Comparison of ENCODE assay signal across 8 mouse cellular contexts in the genomic region with DNA sequence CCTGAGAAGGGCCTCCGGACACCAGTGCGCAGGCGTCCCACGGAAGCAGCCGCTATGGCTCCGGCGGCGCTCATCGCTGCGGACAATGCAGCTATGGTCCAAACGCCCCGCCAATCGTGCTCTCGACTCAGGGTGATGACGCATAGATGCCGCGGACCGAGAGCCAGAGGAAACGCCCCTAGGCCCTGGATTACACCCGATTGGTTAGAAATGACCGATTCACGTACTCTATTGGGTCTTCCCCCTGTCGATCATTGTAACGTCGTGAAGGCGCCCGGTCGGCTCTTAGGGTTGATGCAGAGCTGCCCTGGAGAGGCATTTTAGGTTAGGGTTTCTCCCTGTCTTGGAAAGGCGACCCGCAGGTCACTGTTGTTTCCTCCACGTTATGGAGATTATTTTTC. TPM values are rescaled to one million over a fixed set of nuclear protein-coding genes. Genes with fewer than 3 reads are reported as not detected.
DNase-seq lines count a peak whose midpoint lies in the region; ATAC-seq and TF ChIP-seq lines count a peak whose summit lies in the region.

A gene (minus strand): TSS at position 179 of the 401 bp plus-strand sequence.

- H3K36me3 ChIP-seq in limb, embryonic 13.5 days = peaks cover 12% of the 10 kb centered on the region
- no peaks in the 10 kb centered on the region for H3K36me3 ChIP-seq in midbrain, embryonic 15.5 days (replicated peaks)

- DNase-seq in CD8-positive naive resting alpha-beta T cell, adult 2 months (ENCODE audit: low read depth in 2 of 2, low spot score in 2 of 2) = peak; percentile 88 to 94
- DNase-seq in brain, embryonic 14.5 days (ENCODE audit: low read depth) = peak; percentile 99
- DNase-seq in heart, adult 9 months (ENCODE audit: low spot score in 2 of 2) = peak; percentile 97 to 98
- peak; percentile 98 for DNase-seq in kidney, adult 9 months
- peak; percentile 80 to 87 for DNase-seq in spleen, postnatal 14 days (ENCODE audit: low spot score in 2 of 2)

- peak within 1 kb of the TSS; percentile 93 for H3K27ac ChIP-seq in limb, embryonic 13.5 days
- H3K27ac ChIP-seq in midbrain, embryonic 15.5 days = peak within 1 kb of the TSS; percentile 98

- H3K4me1 ChIP-seq in limb, embryonic 13.5 days = peaks cover 6% of the 10 kb centered on the region
- peaks cover 12% of the 10 kb centered on the region for H3K4me1 ChIP-seq in midbrain, embryonic 15.5 days

- peak; percentile 97 for ATAC-seq in erythroblast, adult 5-6 weeks (replicated peaks; ENCODE audit: low FRiP score, poor library complexity, severe bottlenecking)
- peak; percentile 100 for ATAC-seq in limb, embryonic 13.5 days (ENCODE audit: low FRiP score, low read depth)
- ATAC-seq in midbrain, embryonic 15.5 days (replicated peaks) = peak; percentile 100

- H3K9me3 ChIP-seq in limb, embryonic 13.5 days = no peaks in the 10 kb centered on the region
- no peaks in the 10 kb centered on the region for H3K9me3 ChIP-seq in midbrain, embryonic 15.5 days

- H3K27me3 ChIP-seq in limb, embryonic 13.5 days = no peaks in the 10 kb centered on the region
- no peaks in the 10 kb centered on the region for H3K27me3 ChIP-seq in midbrain, embryonic 15.5 days (replicated peaks)

- TF ChIP-seq CTCF in brain, embryonic 14.5 days (IDR thresholded peaks at IDR 0.05; ENCODE audit: borderline replicate concordance, extremely low read depth, insufficient read depth, insufficient read length) = no peak

- peak within 1 kb of the TSS; percentile 69 for H3K4me2 ChIP-seq in limb, embryonic 13.5 days (replicated peaks)
- peak within 1 kb of the TSS; percentile 66 for H3K4me2 ChIP-seq in midbrain, embryonic 15.5 days

- H3K9ac ChIP-seq in limb, embryonic 13.5 days = peak within 1 kb of the TSS; percentile 76
- H3K9ac ChIP-seq in midbrain, embryonic 15.5 days = peak within 1 kb of the TSS; percentile 68

- peak within 1 kb of the TSS; percentile 69 for H3K4me3 ChIP-seq in limb, embryonic 13.5 days
- H3K4me3 ChIP-seq in midbrain, embryonic 15.5 days = peak within 1 kb of the TSS; percentile 58

- under 1% methylated on average over 31 of the region's 31 CpGs for WGBS in limb, embryonic 13.5 days
- WGBS in midbrain, embryonic 15.5 days = under 1% methylated on average over 31 of the region's 31 CpGs

- peak; percentile 59; the same call in 1 of the 2 replicates for TF ChIP-seq POLR2A in brain, embryonic 14.5 days (IDR thresholded peaks at IDR 0.05; ENCODE audit: borderline replicate concordance, extremely low read depth, insufficient read depth, insufficient read length, poor library complexity, severe bottlenecking)

RNA-seq across cellular contexts. Expression of the gene that starts here (rescaled TPM):
- polyA plus RNA-seq in brain, embryonic 14.5 days (2012; rRNA removed) = 56.3 and 75.3 TPM in 2 replicates
- 8.5 and 8.6 TPM in 2 replicates for total RNA-seq in erythroblast, adult 5-6 weeks (2015; ENCODE audit: low replicate concordance)
- total RNA-seq in erythroblast, adult 5-6 weeks (2017; ENCODE audit: low replicate concordance) = 2.2 and 5.3 TPM in 2 replicates
- polyA plus RNA-seq in limb, embryonic 13.5 days (2015; fragmentation: Nextera tagmentation; extraction: Ambion mirVana) = 86.3 and 96.7 TPM in 2 replicates
- polyA plus RNA-seq in midbrain, embryonic 15.5 days (2015; fragmentation: Nextera tagmentation; extraction: Ambion mirVana) = 85.8 and 88.2 TPM in 2 replicates

Comparison
In these comparisons a context has a peak if more than half of its experiments do, and no peak if none do; other contexts are left out.
1. Peak in every context shown above with its lines: DNase-seq, ATAC-seq, H3K4me3 ChIP-seq and H3K27ac ChIP-seq.